Mouse (Mus musculus) neural tube, embryonic 11.5 days (tissue): Measurements from ENCODE around the gene Olfr734. TPM values are rescaled to one million over a fixed set of nuclear protein-coding genes. Genes with fewer than 3 reads are reported as not detected.

Experiments used
- ATAC-seq: fragments of 200-750 bp; cut with Nextera tagmentation; 2 replicates; pipeline ENCODE4 v1.8.0; 2017; ENCODE audit warnings: moderate number of reproducible peaks, mild to moderate bottlenecking, moderate TSS enrichment, moderate library complexity; ENCODE audit not compliant: insufficient read depth, low FRiP score, low TSS enrichment
- DNase-seq: peaks from one replicate; pipeline ENCODE4 v3.0.0-alpha.2; 2015; ENCODE audit warnings: low spot score
- H3K27ac ChIP-seq: fragments of 300-500 bp; sonication (generic); 2 replicates; pipeline ENCODE4 v1.5.1; 2014; ENCODE audit warnings: low read depth, mild to moderate bottlenecking, low read length
- H3K27me3 ChIP-seq: fragments of 300-500 bp; sonication (generic); 2 replicates; pipeline ENCODE4 v1.6.1; 2014; ENCODE audit warnings: mild to moderate bottlenecking, low read length, mixed read lengths; ENCODE audit not compliant: control insufficient read depth, insufficient read depth
- H3K36me3 ChIP-seq: fragments of 300-500 bp; sonication (generic); 2 replicates; pipeline ENCODE4 v1.6.1; 2014; ENCODE audit warnings: mild to moderate bottlenecking, low read length, moderate library complexity, mixed read lengths; ENCODE audit not compliant: control insufficient read depth, insufficient read depth
- H3K4me1 ChIP-seq: fragments of 300-500 bp; sonication (generic); 2 replicates; pipeline ENCODE4 v1.6.1; 2014; ENCODE audit warnings: low read length, mixed read lengths; ENCODE audit not compliant: control insufficient read depth, insufficient read depth
- H3K4me2 ChIP-seq: fragments of 300-500 bp; sonication (generic); 2 replicates; pipeline ENCODE4 v1.6.1; 2014; ENCODE audit warnings: low read depth, mild to moderate bottlenecking, moderate library complexity
- H3K4me3 ChIP-seq: fragments of 300-500 bp; sonication (generic); 2 replicates; pipeline ENCODE4 v1.5.1; 2014; ENCODE audit warnings: low read depth, low read length
- H3K9ac ChIP-seq: fragments of 300-500 bp; sonication (generic); 2 replicates; pipeline ENCODE4 v1.6.1; 2014; ENCODE audit warnings: mild to moderate bottlenecking, low read length
- H3K9me3 ChIP-seq: fragments of 300-500 bp; sonication (generic); 2 replicates; pipeline ENCODE4 v1.6.1; 2016; ENCODE audit warnings: low read length; ENCODE audit not compliant: control insufficient read depth
- WGBS: fragments of 180-500 bp; shearing (Covaris S2); extraction: QIAGEN DNeasy Blood & Tissue Kit; methylation state at CpG from one replicate; pipeline ENCODE4 v1.1.7; 2014; 5-methylcytosine and 5-hydroxymethylcytosine counted together
- polyA plus RNA-seq: library from polyadenylated mRNA; unstranded; fragments of >200 nt; fragmentation: Nextera tagmentation; extraction: Ambion mirVana; gene quantifications from 2 replicates; pipeline ENCODE4 v1.2.1, GENCODE M21; 2014

The Olfr734 gene
- polyA plus RNA-seq, result not detected in 2 replicates

DNA sequence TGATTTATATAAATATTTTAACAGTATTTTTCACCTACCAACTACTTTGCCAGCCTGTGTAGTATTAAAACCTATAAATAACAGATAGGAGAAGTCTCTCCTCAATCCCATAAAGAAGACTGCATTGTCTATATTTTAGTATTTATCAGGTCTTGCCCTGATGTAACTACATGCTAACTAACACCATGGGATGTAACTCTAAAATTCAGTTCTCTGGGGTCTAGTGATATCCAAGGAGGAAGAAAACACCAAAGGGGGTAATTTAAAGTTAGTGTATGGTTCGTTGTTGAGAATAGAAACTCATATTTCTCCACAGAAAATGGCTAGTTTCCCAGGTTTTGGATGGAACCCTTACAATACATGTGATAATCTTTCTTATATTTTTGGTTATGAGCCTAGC, at the start of gene Olfr734:
Gene Olfr734, minus strand, starts transcription at position 101 of the 400 bp plus-strand sequence.
- Histone ChIP-seq H3K4me1 (no peaks in the 10 kb centered on the region), H3K36me3 (no peaks in the 10 kb centered on the region), H3K27ac (no peak within 1 kb of the TSS), H3K27me3 (no peaks in the 10 kb centered on the region), H3K4me2 (no peak within 1 kb of the TSS), H3K4me3 (no peak within 1 kb of the TSS), H3K9me3 (no peaks in the 10 kb centered on the region), H3K9ac (no peak within 1 kb of the TSS)
- DNase-seq (no peak), ATAC-seq (no peak)
- 75% methylated on average over 1 of the region's 1 CpGs for WGBS

DNA sequence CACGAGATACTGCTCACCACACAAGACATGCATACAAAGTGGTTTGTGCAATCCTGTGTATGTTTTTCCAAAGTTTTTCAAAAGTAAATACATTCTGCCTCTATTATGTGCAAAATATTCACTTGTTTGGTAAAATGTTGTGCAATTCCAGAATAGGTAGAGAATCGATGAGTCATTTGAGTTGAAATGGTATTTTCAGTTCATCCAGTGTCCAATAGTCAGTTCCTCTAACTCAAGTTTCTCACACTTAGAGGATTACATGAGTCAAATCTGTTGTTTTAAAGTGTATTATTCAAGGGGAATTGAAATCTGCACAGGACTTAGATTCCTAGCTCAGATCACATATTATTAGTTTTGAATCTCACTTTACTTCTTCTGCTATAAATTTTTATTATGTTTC, 37.0 kb upstream of the Olfr734 start:
- H3K36me3 ChIP-seq, result no peaks in the 10 kb centered on the region
- H3K4me1 ChIP-seq, result no peaks in the 10 kb centered on the region
- H3K4me2 ChIP-seq, result no peak overlapping the region
- H3K27ac ChIP-seq, result no peak overlapping the region
- 89% methylated on average over 2 of the region's 2 CpGs for WGBS
- no peak overlapping the region for H3K4me3 ChIP-seq
- no peaks in the 10 kb centered on the region for H3K9me3 ChIP-seq
- ATAC-seq (no peak), DNase-seq (no peak)
- H3K27me3 ChIP-seq, result no peaks in the 10 kb centered on the region
- H3K9ac ChIP-seq, result no peak overlapping the region

DNA sequence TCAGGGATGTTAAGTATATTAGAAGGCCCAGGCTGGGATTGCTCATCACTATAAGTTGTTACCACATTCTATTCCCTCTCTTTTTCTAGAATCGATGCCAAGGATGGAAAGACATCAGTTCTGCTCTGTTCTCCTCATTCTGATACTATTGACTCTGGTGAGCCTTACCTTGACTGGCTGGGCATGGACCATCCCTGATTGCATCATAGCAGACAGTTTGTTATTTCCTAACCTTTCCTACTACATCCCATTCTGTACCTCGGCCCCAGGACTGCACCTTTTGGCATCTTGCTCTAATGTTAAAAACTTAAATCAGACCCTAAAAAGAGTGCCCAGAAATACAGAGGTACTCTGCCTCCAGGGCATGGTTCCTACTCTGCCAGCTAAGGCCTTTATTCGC, 33.9 kb upstream of the Olfr734 start:
- no peak overlapping the region for H3K4me2 ChIP-seq
- H3K4me3 ChIP-seq, result no peak overlapping the region
- H3K9me3 ChIP-seq, result no peaks in the 10 kb centered on the region
- no peaks in the 10 kb centered on the region for H3K36me3 ChIP-seq
- no peaks in the 10 kb centered on the region for H3K27me3 ChIP-seq
- no peak overlapping the region for H3K27ac ChIP-seq
- H3K9ac ChIP-seq, result no peak overlapping the region
- H3K4me1 ChIP-seq, result no peaks in the 10 kb centered on the region
- WGBS, result 85% methylated on average over 3 of the region's 3 CpGs
- no peak for DNase-seq
- no peak for ATAC-seq

DNA sequence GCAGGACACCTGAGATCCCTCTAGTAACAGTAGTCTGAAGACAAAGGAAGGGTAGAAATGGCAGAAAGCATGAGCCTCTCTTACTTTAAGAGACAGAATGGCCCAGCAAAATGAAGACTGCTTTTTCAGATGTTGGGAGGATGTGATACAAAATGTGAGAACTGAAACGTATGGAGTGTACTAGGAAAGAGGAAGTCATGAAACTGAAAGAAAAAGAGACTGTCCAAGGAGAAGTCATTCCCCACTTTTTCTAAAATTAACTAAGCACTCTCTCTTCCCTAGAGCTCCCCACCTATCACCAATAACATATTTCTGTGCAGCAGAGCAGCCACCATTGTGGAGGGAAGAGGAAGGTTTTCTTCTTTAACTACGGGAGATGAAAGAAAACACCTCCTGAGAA, 31.0 kb upstream of the Olfr734 start, which contains the start of gene Tlr11:
Gene Tlr11, plus strand, starts transcription at position 322 of the 400 bp plus-strand sequence.
- no peak within 1 kb of the TSS for H3K4me3 ChIP-seq
- no peak for DNase-seq
- no peaks in the 10 kb centered on the region for H3K9me3 ChIP-seq
- no peaks in the 10 kb centered on the region for H3K27me3 ChIP-seq
- no peak for ATAC-seq
- no peaks in the 10 kb centered on the region for H3K36me3 ChIP-seq
- no peak within 1 kb of the TSS for H3K4me2 ChIP-seq
- WGBS, result 91% methylated on average over 2 of the region's 2 CpGs
- no peak within 1 kb of the TSS for H3K9ac ChIP-seq
- no peak within 1 kb of the TSS for H3K27ac ChIP-seq
- H3K4me1 ChIP-seq, result no peaks in the 10 kb centered on the region

DNA sequence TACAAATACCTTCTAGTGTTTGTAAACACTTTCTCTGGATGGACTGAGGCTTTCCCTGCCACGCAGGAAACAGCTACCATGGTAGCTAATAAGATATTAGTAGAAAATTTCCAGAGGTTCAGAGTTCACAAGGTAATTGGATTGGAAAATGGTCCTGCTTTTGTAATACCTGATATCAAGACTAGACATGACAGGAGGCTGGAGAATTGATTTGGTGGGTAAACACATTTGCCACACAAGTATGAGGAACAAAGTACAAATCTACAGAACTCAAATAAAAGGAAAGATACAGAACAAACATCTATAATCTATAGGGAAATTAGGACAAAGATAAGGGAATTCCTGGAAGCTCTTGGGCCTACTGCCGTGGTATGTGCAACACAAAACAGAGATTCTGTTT, 30.2 kb upstream of the Olfr734 start:
- no peak overlapping the region for H3K27ac ChIP-seq
- DNase-seq (no peak), ATAC-seq (no peak)
- no peak overlapping the region for H3K9ac ChIP-seq
- 90% methylated on average over 2 of the region's 2 CpGs for WGBS
- no peaks in the 10 kb centered on the region for H3K27me3 ChIP-seq
- no peaks in the 10 kb centered on the region for H3K4me1 ChIP-seq
- H3K36me3 ChIP-seq, result no peaks in the 10 kb centered on the region
- H3K4me3 ChIP-seq, result no peak overlapping the region
- H3K9me3 ChIP-seq, result no peaks in the 10 kb centered on the region
- no peak overlapping the region for H3K4me2 ChIP-seq

DNA sequence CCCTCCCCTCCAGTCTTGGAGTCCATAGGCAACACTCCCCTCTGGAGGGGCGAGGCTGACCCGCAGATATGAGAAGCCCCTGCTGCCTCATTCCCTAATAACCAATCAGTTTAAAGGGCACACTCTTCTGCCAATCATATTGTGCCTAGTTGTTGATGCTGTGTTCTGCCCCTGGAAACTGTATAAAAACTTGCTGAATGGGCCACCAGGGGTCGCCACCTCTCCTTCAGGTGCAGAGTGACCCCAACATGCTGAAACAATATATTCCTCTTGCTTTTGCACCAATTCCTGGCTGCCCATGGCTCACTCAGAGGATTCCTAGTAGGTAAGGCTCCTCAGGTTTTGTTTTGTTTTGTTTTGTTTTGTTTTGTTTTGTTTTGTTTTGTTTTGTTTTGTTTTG, 25.9 kb upstream of the Olfr734 start:
- H3K27ac ChIP-seq, result no peak overlapping the region
- ATAC-seq (0 out of 2 replicates have a peak, but pooled peaks have one; percentile 6), DNase-seq (no peak)
- no peaks in the 10 kb centered on the region for H3K36me3 ChIP-seq
- H3K9ac ChIP-seq, result no peak overlapping the region
- no peaks in the 10 kb centered on the region for H3K27me3 ChIP-seq
- H3K9me3 ChIP-seq, result no peaks in the 10 kb centered on the region
- no peak overlapping the region for H3K4me2 ChIP-seq
- 55% methylated on average over 3 of the region's 3 CpGs for WGBS
- H3K4me1 ChIP-seq, result no peaks in the 10 kb centered on the region
- no peak overlapping the region for H3K4me3 ChIP-seq

DNA sequence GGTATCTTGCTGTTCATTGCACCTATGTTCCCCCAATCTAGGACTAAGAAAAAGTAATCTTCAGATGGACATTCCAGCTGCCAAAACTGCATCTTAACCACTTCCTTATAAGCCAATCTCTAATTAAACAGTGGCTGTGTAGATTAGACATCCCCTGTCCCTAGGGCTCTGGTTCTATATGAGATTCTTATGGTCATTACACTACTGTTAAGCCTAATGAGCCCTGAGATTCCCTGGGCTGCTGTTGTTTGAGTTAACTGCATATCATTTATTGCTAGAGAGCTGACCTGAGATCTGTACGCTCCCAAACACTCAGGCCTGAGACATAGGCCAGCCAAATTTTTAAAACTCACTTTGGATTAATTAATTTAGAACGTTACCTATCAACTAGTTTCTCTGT, 22.2 kb upstream of the Olfr734 start, which contains the start of gene Olfr735:
Gene Olfr735, minus strand, starts transcription at position 77 of the 400 bp plus-strand sequence.
- Histone ChIP-seq H3K9me3 (no peaks in the 10 kb centered on the region), H3K27me3 (no peaks in the 10 kb centered on the region), H3K27ac (no peak within 1 kb of the TSS), H3K4me2 (no peak within 1 kb of the TSS), H3K4me1 (no peaks in the 10 kb centered on the region), H3K36me3 (no peaks in the 10 kb centered on the region), H3K4me3 (no peak within 1 kb of the TSS), H3K9ac (no peak within 1 kb of the TSS)
- ATAC-seq (no peak), DNase-seq (no peak)
- WGBS, result 84% methylated on average over 2 of the region's 2 CpGs

DNA sequence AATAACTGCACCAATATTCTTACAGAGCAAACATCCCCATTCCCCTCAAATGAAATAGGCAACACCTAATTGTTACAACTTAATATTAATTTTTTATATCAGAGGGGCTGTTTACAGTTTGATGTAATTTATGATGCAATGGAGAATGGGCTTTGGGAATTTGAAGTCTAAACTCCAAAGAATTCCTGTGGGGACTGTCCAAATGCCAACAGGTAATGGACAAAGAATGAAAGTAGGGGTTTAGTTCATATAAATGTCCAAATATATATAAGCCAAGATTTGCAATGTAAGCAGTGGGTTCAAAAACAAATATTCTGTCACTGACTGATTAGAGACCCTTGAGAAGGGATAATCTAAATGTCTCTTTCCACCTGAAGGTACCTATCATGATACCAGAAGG, 25.1 kb downstream of the Olfr734 start, which contains the start of gene Olfr733:
Gene Olfr733, minus strand, starts transcription at position 101 of the 400 bp plus-strand sequence.
- Histone ChIP-seq H3K9ac (no peak within 1 kb of the TSS), H3K4me1 (no peaks in the 10 kb centered on the region), H3K27ac (no peak within 1 kb of the TSS), H3K4me3 (no peak within 1 kb of the TSS), H3K4me2 (no peak within 1 kb of the TSS), H3K27me3 (no peaks in the 10 kb centered on the region), H3K36me3 (no peaks in the 10 kb centered on the region), H3K9me3 (no peaks in the 10 kb centered on the region)
- no peak for ATAC-seq
- DNase-seq, result no peak

DNA sequence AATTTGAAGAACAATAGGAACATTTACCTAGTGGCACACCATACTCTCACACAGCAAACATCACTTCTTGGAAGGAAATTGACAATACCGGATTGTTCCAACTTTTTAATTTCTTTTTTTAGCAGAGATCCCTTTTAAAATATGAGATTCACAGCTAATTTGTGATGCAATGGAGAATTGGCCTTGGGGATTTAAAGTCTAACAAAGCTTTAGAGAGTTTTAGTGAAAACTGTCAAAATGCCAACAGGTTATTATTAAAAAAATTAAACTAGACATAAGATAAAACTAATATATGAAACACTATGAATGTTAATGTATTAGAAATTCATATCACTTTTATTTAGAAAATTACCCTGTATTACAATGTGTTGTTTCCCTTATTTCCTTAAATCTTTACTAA, 42.5 kb downstream of the Olfr734 start, which contains the start of gene Olfr732:
Gene Olfr732, minus strand, starts transcription at position 101 of the 400 bp plus-strand sequence.
- Histone ChIP-seq H3K36me3 (no peaks in the 10 kb centered on the region), H3K27me3 (no peaks in the 10 kb centered on the region), H3K4me1 (no peaks in the 10 kb centered on the region), H3K27ac (no peak within 1 kb of the TSS), H3K9me3 (no peaks in the 10 kb centered on the region), H3K4me2 (no peak within 1 kb of the TSS), H3K9ac (no peak within 1 kb of the TSS), H3K4me3 (no peak within 1 kb of the TSS)
- WGBS, result 91% methylated on average over 1 of the region's 1 CpGs
- ATAC-seq, result no peak
- no peak for DNase-seq
